Mouse (Mus musculus) layer of hippocampus, adult 11-12 months (tissue): ENCODE measurements at regions not wholly inside any gene's neighbourhood (a gene's known extent, or its start where the extent isn't known, plus 50 kb on each side); places are given as distances from the start of the nearest gene placed in this dataset.

Experiments
- DNase-seq: peaks from one replicate; pipeline ENCODE4 v3.0.0; 2022; ENCODE audit warnings: low spot score

DNA sequence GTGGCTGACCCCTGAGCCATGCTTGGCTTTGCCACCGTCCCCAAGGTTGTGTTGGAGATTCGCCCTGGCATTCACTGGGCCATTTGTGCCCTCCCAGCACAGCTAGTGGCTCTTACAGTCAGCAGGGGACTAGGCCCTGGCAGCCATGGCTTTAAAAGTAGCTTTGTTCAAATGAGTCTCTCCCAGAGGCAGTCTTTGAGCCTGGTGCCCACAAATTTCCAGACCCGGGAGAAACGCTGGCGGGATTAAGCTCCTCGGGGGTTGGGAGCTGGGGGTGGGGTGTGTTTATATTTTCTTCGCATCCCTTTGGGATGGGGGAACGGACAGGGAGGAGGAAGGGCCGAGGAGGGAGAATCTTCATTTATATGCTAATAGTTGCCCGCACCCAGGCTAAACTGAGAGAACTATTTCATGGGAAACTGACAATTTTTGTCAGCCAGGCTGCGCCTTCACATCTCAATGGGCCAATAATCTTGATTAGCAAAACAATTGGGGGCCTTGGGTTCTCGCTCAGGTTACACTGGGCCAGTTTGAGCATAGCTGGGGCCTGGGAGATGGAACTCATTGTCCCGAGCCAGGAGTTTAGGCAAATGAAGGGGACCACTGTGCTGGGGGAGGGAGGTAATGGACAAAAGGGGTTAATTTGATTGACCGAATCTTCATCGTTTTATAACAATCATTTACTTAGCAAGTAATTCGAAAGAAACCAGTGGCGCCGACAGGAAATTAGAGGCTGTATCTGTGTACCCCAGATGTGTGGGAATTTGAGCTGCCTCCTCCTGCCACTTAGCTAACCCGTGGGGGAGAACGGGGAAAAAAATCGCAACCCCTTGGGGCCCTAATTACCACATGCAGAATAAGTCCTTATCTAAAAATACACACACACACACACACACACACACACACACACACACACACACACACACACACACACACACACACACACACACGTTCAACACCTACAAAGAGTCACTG, 227.7 kb upstream of the Sall1 start:
- DNase-seq = peak; percentile 5

- DNase-seq = no peak
These were observed 226.0 kb upstream of the Sall1 start for GRCm38 (mm10) chr8:89270001-89270400.

DNA sequence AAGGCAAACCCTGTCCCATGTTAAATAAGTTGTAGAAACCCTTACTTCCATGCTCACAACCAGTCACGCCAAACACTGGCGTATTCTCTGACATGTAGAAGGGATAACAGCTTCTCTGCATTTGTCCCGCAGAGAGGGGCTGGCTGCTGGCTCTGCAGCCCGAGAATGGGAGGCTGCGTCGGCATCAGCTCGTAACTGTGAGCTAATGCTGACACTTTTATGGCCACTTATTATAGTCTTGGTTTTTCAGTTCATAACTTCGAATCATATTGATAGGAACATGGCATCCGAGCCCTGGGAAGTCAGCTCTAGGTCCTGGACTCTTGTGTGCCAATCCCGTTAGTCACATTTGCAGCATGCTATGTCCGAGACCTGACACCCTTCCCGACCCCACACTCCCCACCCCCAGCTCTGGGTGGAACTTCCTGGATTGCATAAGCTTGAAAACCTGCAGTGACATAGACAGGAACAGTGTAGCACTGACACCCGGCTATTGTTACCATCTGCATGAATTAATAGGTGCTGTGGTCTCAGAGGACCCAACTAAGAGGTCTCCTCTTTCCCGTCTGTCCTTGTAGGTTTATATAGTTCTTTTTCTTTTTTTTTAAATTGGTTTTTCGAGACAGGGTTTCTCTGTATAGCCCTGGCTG, 217.3 kb upstream of the Sall1 start:
- no peak for DNase-seq

DNA sequence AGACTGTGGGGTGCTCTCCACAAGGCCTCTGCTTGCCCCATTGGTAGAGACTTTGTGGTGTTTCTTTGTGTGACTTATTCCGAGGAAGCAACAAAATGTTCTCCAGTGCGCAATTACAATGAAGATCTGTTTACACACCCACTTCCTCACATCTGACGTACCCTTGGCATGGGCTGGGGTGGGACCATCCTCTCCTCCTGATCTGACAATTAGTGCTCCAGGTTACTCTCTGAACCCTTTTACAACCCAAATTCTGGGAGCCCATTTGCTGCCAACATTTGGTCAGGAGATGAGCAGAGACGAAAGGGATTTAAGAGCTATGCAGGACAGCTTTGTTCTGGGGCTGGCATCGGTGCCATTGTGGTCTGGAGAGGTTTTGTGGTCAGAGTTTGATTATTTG, 215.9 kb upstream of the Sall1 start:
- DNase-seq = no peak

GRCm38 (mm10) chr8:89246342-89246741, 202.4 kb upstream of the Sall1 start:
- DNase-seq = no peak

DNA sequence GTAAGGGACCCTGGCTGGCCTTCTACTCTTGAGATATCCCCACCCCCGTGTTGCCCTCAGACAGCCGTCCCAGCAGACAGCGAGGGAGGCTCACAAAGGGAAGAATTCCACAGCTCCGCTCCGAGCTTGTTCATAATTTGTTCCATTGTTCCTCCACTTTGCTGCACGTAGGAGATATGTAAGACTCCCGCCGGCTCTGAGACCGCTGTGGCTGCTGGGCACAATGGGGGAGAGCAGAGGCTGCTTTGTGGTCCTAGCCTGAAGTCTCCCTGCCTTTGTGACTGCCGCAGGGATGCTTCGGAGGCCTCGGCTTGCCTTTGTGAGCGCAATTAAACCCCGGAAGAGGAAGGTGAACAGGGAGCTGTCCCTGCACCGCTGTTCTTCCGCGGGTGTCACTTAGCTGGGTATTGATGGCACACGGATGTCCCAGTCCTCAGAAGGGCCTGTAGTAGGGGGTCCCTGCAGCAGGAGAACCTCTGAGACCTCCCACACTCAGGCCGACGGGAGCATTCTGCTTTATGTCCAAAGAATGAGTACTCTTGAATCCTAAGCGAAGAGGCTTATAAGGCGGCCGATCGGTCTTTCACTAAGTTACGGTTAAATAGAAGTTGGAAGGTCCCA, 201.3 kb upstream of the Sall1 start:
- no peak for DNase-seq

GRCm38 (mm10) chr8:89241686-89242085, 197.7 kb upstream of the Sall1 start:
- no peak for DNase-seq

GRCm38 (mm10) chr8:89239626-89240025, 195.7 kb upstream of the Sall1 start:
- no peak for DNase-seq

GRCm38 (mm10) chr8:89234041-89234440, 190.1 kb upstream of the Sall1 start:
- DNase-seq = no peak

DNA sequence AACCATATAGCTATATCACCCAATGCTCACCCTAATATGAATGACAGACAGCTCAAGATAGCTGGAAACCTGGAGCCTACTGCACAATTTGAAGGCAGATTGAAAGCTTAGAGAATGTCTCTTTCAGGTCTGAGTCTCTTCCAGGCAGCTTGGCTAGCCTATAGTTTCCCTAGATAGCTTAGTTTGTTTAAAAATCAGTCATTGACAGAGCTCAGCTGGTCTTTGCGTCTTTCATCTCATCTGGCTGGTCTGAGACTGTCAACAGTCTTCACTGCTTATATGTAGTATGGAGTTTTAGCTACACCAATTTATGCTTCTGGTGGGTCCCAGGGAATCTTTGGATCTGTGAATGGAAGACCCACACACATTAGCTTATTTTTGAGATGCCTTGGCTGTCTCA, 188.4 kb upstream of the Sall1 start:
- DNase-seq = no peak

DNA sequence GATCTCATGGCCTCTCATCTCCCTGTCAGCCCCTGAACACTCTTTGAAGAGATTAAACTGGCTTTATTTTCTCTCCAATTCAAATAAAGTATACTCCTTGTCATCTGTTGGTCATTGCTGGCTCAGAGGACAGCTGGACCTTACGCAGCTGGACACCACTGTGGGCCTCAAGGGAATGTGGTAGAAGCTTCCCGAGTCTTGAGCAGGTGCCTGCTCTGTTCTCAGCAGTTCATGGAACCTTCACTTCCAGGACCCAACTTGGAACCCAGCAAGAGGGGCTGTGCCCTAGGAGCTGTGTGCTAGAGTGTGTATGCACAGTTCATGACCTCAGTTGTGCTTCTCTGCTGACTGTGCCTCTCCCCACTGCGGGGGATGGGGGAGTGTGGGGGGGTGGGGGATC, 185.2 kb upstream of the Sall1 start:
- no peak for DNase-seq

DNA sequence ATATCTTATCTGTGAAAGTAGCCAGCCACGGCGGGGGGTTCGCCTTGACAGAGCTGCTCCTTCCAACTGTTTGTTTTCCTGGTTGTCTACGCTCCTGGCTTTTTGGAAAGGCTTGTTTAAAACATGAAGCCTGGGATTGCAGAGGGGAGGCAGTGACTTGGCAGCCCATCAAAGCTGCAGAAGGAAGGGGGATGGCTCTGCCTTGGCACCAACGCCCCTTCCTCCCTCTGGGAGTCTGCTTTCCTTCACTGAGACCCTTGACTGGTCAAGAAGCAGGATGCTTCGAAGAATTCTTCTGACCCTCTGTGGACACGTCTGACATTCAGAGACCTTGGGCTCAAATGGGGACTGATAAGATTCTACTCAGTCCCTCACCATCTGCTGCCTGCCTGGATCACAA, 176.9 kb upstream of the Sall1 start:
- DNase-seq = peak; percentile 18

DNA sequence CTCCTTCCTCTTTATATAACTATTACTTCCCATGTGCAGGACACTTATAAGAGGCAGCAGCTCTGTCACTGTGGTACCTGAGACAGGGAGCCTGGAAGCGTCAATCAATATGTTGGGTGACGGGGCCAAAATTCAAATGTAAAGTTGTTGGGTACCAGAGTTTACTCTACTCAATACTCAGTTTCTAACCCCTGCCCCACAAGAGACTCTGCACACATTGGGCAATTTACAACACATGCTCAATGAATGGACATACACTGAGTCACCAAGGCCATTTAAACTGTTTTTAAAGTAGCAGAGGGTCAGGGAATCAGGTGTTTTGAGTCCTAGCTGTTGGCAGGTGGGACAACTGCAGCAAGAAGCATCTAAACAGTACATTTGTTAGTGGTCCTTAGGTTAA, 176.4 kb upstream of the Sall1 start:
- DNase-seq = no peak

GRCm38 (mm10) chr8:89219156-89219555, 175.2 kb upstream of the Sall1 start:
- no peak for DNase-seq

GRCm38 (mm10) chr8:89217689-89218088, 173.7 kb upstream of the Sall1 start:
- DNase-seq = no peak

DNA sequence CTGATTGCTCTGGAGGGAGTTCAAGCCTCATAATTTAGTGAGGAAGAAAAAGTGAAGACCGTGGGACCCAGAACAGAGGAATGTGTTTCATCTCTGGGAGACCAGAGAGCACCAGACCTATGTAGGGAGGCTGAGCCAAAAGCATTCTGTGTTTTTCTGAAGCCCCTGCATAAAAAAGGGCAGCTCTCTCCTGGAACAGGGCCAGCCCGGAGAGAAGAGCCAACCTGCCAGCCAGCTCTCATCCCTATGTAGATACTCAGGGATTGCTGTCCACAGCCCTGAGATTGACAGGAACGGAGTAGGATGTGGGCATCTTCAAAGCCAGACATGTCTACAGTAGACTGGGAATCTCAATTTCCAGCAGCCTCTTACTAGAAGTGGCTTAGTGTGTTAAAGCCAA, 168.0 kb upstream of the Sall1 start:
- no peak for DNase-seq

DNA sequence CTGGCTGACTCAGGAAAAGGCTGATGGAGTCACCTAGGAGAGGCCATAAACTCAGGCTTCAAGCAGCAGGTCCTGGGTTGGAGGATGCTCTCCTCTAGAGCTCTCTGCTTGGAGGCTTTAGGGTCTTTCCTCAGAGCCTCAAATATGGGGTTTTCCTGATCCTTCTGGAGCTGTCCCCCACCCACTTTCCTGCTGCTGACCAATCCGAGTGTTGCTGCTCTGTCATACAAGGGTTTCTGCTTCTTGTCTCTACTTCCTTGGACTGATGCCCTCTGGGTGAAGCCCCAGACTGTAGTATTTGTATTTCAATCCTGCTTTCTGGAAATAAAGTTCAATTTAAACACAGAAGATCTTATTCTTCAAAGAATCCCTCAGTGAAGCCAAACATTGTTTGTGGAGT, 166.7 kb upstream of the Sall1 start:
- no peak for DNase-seq

- no peak for DNase-seq
These were observed 163.9 kb upstream of the Sall1 start for GRCm38 (mm10) chr8:89207891-89208290.

DNA sequence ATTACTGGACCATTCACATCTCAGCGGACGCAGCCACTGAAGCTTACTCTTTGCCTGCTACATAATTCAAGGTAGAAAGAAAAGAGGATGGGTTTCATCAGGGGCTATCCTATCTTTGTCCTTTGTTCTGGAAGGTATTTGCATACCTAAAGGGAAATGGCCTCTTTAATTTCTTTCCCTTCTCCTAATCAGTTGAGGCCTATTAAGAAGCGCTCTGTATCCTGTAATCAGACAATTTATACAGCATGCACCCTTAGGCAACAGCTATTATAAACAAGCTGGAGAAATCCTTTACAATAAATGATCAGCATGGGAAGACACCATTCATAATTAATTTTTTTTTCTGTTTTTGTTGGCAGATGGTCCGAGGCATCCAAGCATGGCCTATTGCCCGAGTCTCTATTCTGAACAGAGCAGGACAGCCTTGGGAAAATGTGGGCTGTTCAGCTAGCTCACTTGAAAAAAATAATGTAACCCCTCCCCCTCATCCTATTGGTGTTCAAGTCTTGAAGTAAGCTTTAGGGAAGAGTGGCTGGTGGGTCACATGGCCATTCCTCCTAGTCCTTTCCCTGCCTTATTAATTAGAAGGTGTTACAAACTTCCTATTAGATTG, 158.6 kb upstream of the Sall1 start:
- DNase-seq = no peak

DNA sequence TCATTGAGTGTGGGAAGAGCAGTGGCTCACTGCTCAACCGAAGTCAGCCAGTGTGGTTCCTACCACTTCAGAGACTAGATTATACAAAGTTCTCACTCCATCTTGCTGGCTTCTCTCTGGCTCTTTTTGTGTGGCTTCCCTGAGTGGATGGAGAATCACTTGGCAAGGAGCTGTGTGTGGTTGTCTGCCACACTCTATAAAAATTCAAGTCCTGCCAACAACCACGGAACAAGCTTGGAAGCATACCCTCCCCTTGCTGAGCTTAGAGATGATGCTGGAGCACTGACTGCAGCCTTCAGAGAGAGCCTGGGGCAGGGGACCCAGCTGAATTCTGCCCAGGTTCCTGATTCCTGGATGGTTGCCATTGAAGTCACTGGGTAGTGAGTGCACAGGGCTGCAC, 156.3 kb upstream of the Sall1 start:
- no peak for DNase-seq

- no peak for DNase-seq
These were observed 141.4 kb upstream of the Sall1 start for GRCm38 (mm10) chr8:89185314-89185713.

DNA sequence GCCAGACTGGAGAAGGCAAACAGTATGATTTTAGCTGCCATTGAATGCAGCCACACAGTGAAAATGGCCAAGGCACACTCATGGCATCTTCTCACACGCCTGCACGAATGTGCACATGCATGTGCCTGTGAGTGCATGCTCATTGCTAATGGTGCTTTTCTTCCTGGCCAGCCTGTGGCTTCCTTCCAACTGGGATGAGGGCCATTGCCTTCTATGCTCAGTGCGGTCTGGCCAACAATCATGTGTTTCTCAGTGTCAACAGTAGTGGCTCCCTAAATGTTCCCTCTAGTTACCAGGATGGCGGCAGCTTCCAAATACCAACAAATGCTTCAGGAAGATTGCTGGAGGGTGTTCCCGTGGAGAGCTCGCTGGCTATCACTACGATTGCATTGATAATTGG, 131.7 kb upstream of the Sall1 start:
- DNase-seq = no peak

GRCm38 (mm10) chr8:89171561-89171960, 127.6 kb upstream of the Sall1 start:
- DNase-seq = no peak
